Mouse (Mus musculus) heart, postnatal 0 days (tissue): ENCODE data around the gene Cd164l2.

Experiments used
- CTCF ChIP-seq: IDR thresholded peaks from 2 replicates; pipeline ENCODE4 v1.5.1; 2016; ENCODE audit warnings: antibody characterized with exemption, control low read depth, low read depth
- EP300 ChIP-seq: IDR thresholded peaks from 2 replicates; pipeline ENCODE4 v1.6.1; 2016; ENCODE audit warnings: antibody characterized with exemption, low read depth

DNA sequence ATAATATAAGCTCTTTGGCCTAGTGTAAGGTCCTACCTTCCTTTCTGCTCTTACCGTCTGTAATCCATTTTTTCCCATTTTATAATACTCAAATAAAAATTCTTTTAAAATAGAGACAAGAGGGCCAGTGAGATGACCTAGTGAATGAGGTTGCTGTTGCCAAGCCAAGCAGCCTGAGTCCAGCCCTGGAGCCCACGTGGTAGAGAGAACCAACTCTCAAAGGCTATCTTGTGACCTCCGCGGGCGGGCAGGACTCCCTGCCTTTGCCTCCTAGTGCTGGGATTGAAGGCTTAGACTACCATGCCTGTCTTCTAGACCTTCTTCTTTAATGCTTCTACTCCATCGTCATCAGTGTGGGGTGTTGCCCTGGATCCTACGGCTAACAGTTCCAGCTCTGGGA lies 32.7 kb upstream of the Cd164l2 start:
- TF ChIP-seq CTCF (no peak), EP300 (no peak)
